Mouse (Mus musculus) liver, adult 2 months (tissue): ENCODE measurements at regions not wholly inside any gene's neighbourhood (a gene's known extent, or its start where the extent isn't known, plus 50 kb on each side); places are given as distances from the start of the nearest gene placed in this dataset.

Source experiments
- DNase-seq: peaks from one replicate; pipeline ENCODE4 v3.0.0-alpha.2; 2011; ENCODE audit warnings: low read depth, low spot score; ENCODE audit errors: extremely low read depth
- H3K27ac ChIP-seq: fragments of 200-500 bp; replicated peaks from 2 replicates; pipeline ENCODE4 v1.5.1; 2012; ENCODE audit warnings: low read depth, mild to moderate bottlenecking, control low read depth, inconsistent platforms, low read length; ENCODE audit not compliant: insufficient read depth
- H3K27me3 ChIP-seq: fragments of 200-500 bp; 2 replicates; pipeline ENCODE4 v1.6.1; 2012; ENCODE audit warnings: mild to moderate bottlenecking, moderate library complexity, low read length, inconsistent platforms; ENCODE audit not compliant: control insufficient read depth, insufficient read depth
- H3K36me3 ChIP-seq: fragments of 200-500 bp; 2 replicates; pipeline ENCODE4 v1.6.1; 2012; ENCODE audit warnings: low read length, inconsistent platforms; ENCODE audit not compliant: control insufficient read depth, insufficient read depth
- H3K4me1 ChIP-seq: fragments of 200-500 bp; 2 replicates; pipeline ENCODE4 v1.6.1; 2011; ENCODE audit warnings: low read length; ENCODE audit not compliant: control insufficient read depth, insufficient read depth
- H3K4me3 ChIP-seq: fragments of 200-500 bp; 2 replicates; pipeline ENCODE4 v1.5.1; 2011; ENCODE audit warnings: low read depth, mild to moderate bottlenecking, control low read depth, low read length, moderate library complexity; ENCODE audit not compliant: insufficient read depth
- H3K79me2 ChIP-seq: fragments of 200-500 bp; 2 replicates; pipeline ENCODE4 v1.6.1; 2012; ENCODE audit warnings: inconsistent platforms, mild to moderate bottlenecking, low read length, moderate library complexity; ENCODE audit not compliant: control insufficient read depth, insufficient read depth
- H3K9ac ChIP-seq: fragments of 200-500 bp; 2 replicates; pipeline ENCODE4 v1.6.1; 2012; ENCODE audit warnings: low read depth, mild to moderate bottlenecking, control low read depth, inconsistent platforms, low read length
- CTCF ChIP-seq: fragments of 200-500 bp; IDR thresholded peaks from 2 replicates; pipeline ENCODE4 v1.5.1; 2011; ENCODE audit warnings: low read depth, low read length, control low read depth
- POLR2A ChIP-seq: fragments of 200-500 bp; IDR thresholded peaks from 2 replicates; pipeline ENCODE4 v1.6.1; 2011; ENCODE audit warnings: low read length, control low read depth; ENCODE audit not compliant: insufficient read depth; ENCODE audit errors: extremely low read depth
- WGBS: fragments of 180-500 bp; shearing (Covaris S2); methylation state at CpG from one replicate; pipeline ENCODE4 v1.1.7; 2018; 5-methylcytosine and 5-hydroxymethylcytosine counted together

DNA sequence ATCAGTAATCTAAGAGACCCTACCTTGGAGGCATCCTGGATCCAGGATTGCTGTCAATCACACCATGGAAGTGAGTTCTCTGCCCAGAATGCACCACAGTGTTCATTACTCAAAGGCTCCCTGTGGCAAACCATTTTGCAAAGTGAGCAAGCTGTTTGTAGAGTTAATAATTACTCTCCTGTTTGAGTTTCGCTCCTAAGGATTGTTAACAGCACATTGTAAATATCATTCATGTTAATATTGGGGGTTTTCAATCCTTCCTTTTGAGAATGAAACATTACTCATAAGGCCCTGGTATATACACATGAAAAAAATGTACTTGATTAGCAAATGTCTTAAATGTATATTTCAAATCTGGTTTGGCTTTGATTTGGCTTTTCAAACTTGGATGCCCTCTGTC is 58.1 kb upstream of the Clstn2 start:
- TF ChIP-seq CTCF (no peak), POLR2A (no peak)
- WGBS, result 60% methylated on average over 1 of the region's 1 CpGs
- no peaks in the 10 kb centered on the region for H3K79me2 ChIP-seq

DNA sequence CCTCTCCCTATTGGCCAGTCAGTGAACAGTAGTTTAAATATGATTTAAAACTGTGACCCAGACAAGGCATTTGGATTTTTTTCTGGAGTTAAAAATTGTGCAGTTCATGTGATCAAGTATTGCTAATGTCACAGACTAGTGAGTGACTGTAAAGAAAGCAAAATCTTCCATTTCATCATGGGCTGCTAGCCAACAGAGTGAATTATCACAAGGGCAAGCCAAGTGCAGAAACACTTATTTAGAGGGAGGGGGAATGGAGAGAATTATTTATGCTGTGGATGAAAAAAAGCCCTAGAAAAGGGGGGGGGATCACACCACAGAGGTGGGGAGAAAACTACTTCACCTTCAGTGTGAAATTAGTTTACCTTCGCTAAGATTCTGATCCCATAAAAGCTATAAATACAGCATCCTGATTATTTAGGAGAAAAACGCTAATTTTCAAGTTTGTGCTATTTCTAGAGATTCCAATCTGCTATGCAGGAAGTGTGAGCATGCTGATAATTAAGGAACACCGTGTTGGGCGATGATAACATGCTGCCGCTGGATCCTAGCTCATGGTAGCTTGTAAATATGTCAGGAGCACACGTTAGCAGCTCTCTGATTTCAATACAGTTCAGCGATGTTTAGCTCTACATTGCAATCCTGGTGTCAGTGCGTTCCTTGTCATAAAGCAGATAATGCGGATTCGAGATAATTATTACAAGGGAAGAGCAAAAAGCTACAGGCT is 62.2 kb upstream of the Clstn2 start:
- Histone ChIP-seq H3K4me3 (no peak overlapping the region), H3K36me3 (no peaks in the 10 kb centered on the region), H3K27ac (no peak overlapping the region), H3K9ac (no peak overlapping the region), H3K79me2 (no peaks in the 10 kb centered on the region), H3K4me1 (no peaks in the 10 kb centered on the region), H3K27me3 (no peaks in the 10 kb centered on the region)
- WGBS, result 69% methylated on average over 10 of the region's 10 CpGs
- DNase-seq, result no peak
- TF ChIP-seq CTCF, result no peak

More for the DNA sequence above, 58.1 kb upstream of the Clstn2 start:
- Histone ChIP-seq H3K9ac (no peak overlapping the region), H3K4me1 (no peaks in the 10 kb centered on the region), H3K27me3 (no peaks in the 10 kb centered on the region), H3K27ac (no peak overlapping the region), H3K36me3 (no peaks in the 10 kb centered on the region), H3K4me3 (no peak overlapping the region)
- no peak for DNase-seq

DNA sequence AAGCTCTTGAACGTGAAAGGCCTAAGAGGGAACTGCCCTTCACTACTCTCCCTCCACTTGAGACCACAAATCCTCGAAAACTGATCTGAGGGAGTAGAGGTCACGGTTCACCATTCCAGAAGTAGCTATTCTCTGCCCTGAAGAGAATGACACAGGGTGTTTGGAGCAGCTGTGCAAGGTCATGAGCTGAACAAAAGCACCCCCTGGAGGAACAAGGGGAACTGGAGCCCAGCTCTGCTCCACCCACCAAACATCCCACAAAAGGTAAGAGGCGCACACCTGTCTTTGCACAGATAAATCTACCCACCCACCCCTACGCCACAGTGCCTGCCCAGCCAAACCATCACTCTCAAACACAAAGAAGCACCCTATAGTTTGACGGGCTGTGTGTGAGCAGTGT is 90.4 kb upstream of the Clstn2 start:
- Histone ChIP-seq H3K4me3 (no peak overlapping the region), H3K27ac (no peak overlapping the region), H3K4me1 (no peaks in the 10 kb centered on the region), H3K9ac (no peak overlapping the region), H3K27me3 (no peaks in the 10 kb centered on the region), H3K36me3 (no peaks in the 10 kb centered on the region), H3K79me2 (no peaks in the 10 kb centered on the region)
- 75% methylated on average over 6 of the region's 6 CpGs for WGBS
- no peak for TF ChIP-seq POLR2A
- TF ChIP-seq CTCF, result no peak
- DNase-seq, result no peak

DNA sequence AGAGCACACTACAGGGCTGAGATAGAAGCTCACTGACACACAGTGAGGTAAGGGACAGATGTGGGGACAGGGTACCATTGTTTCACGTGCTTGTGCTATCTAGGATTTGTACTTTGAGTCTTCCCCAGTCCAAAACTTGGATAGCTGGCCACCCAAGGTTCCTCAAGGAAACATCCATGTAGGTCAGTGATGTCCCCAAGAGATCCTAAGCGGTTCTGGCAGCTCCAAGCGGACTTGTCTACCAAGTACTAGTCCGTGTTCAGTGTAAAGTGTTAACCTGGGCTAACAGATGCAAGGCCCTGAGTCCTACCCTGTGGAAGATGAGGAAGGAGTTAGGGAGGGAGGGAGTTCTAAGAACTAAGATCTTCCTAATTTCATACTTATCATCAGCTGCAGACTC is 96.6 kb upstream of the Clstn2 start:
- TF ChIP-seq POLR2A, result no peak
- no peak for TF ChIP-seq CTCF
- H3K27ac ChIP-seq, result no peak overlapping the region
- no peaks in the 10 kb centered on the region for H3K27me3 ChIP-seq
- WGBS, result 79% methylated on average over 4 of the region's 4 CpGs
- no peaks in the 10 kb centered on the region for H3K4me1 ChIP-seq
- DNase-seq, result no peak
- H3K36me3 ChIP-seq, result no peaks in the 10 kb centered on the region
- no peak overlapping the region for H3K4me3 ChIP-seq
- no peak overlapping the region for H3K9ac ChIP-seq
- H3K79me2 ChIP-seq, result no peaks in the 10 kb centered on the region

DNA sequence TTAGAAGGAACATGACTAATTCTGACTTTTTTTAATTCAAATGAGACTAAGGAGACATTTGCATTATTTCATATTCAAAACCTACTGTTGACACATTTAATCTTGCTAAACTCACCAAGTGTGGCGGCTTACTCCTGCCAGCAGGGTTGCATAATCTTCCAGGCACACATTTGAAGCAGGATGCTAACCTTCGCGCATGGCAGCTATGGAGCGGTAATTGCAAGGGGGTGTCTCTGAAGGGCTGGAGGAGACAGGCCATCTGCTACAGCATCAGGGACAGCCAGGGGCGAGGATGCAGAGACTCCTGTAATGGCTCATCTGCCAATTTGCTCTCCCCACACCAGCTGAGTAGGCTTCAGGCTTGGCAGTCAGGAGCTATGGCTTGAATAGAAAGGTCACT is 97.9 kb upstream of the Clstn2 start:
- H3K27ac ChIP-seq, result no peak overlapping the region
- H3K36me3 ChIP-seq, result no peaks in the 10 kb centered on the region
- H3K79me2 ChIP-seq, result no peaks in the 10 kb centered on the region
- WGBS, result 74% methylated on average over 5 of the region's 5 CpGs
- H3K9ac ChIP-seq, result no peak overlapping the region
- H3K27me3 ChIP-seq, result no peaks in the 10 kb centered on the region
- TF ChIP-seq CTCF (no peak), POLR2A (no peak)
- no peak overlapping the region for H3K4me3 ChIP-seq
- DNase-seq, result peak; percentile 8
- H3K4me1 ChIP-seq, result no peaks in the 10 kb centered on the region

DNA sequence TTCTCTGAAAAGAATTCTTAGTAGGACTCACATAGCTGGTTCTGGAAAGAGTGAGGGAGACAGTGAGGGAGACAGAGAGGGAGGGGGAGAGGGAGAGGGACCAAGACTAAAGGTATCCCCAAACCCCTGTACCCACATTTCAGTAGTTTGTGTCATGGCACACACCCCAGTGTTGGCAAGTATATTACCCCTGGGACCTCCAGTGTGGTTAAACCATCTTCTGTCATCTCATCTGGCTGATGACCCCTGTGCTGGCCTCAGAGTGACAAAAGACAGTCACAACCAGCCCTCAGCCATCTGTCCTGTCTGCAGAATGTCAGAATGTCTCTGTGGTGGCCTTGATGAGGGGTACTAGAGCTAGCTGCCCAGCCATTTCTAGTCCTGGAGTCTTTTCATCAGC is 107.6 kb upstream of the Clstn2 start:
- Histone ChIP-seq H3K9ac (no peak overlapping the region), H3K36me3 (no peaks in the 10 kb centered on the region), H3K79me2 (no peaks in the 10 kb centered on the region), H3K27ac (no peak overlapping the region), H3K27me3 (no peaks in the 10 kb centered on the region), H3K4me3 (no peak overlapping the region), H3K4me1 (no peaks in the 10 kb centered on the region)
- no peak for DNase-seq
- TF ChIP-seq POLR2A, result no peak
- TF ChIP-seq CTCF, result no peak
